ENCODE assay signal across 19 mouse cellular contexts in the genomic region with DNA sequence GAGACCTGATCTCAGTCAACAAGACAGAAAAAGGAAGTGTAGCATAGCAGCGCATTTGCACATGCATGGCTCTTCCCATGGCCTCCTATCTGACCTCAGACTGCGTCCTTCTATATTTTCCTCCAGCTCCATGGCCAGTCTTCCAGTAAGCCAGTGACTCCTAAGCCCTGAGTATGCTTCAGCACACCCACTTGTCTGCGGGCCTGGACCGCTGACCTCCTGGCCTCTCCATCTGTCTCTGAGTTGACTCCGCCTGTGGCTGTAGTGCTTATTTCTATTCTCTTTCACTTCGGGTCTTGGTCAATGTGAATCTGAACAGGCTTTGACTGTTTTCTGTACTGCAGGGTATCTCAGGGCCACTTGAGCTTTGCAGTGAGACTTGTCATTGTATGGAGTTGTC.
"Had no signal": no experiment of that assay in that cellular context is flagged by ENCODE, and none has a peak within 500 bp of the region (broad histone marks: within the 10 kb centered on the region; RNA-seq: fewer than 3 reads in every experiment).

No protein-coding gene starts in this region.

- H3K27me3 ChIP-seq: liver, embryonic 15.5 days; lung, embryonic 15.5 days; midbrain, embryonic 13.5 days; midbrain, embryonic 15.5 days; neural tube, embryonic 13.5 days; stomach, embryonic 15.5 days had no signal

- DNase-seq: liver, postnatal 0 days; lung, adult 2 months; lung, postnatal 14 days; lung, postnatal 36 days; right cerebral cortex, postnatal 14 days; thymus, adult 2 months; thymus, postnatal 25 days; thymus, postnatal 4 days had no signal

- H3K4me3 ChIP-seq: liver, embryonic 15.5 days; lung, embryonic 15.5 days; megakaryocyte, embryonic 14.5 days; midbrain, embryonic 13.5 days; midbrain, embryonic 15.5 days; neural tube, embryonic 13.5 days; stomach, embryonic 15.5 days had no signal

- ATAC-seq: liver, postnatal 0 days; lung, postnatal 0 days; midbrain, embryonic 13.5 days; midbrain, embryonic 15.5 days had no signal

- H3K9ac ChIP-seq: liver, embryonic 15.5 days; liver, postnatal 0 days; lung, embryonic 15.5 days; midbrain, embryonic 13.5 days; midbrain, embryonic 15.5 days; neural tube, embryonic 13.5 days; stomach, embryonic 15.5 days had no signal

- H3K27ac ChIP-seq: liver, embryonic 15.5 days; lung, embryonic 15.5 days; macrophage; midbrain, embryonic 13.5 days; midbrain, embryonic 15.5 days; neural tube, embryonic 13.5 days; stomach, embryonic 15.5 days; stomach, postnatal 0 days had no signal

- H3K9me3 ChIP-seq: liver, embryonic 15.5 days; lung, embryonic 15.5 days; megakaryocyte, embryonic 14.5 days; midbrain, embryonic 13.5 days; midbrain, embryonic 15.5 days; neural tube, embryonic 13.5 days; stomach, embryonic 15.5 days had no signal

- H3K4me1 ChIP-seq: liver, embryonic 15.5 days; megakaryocyte, embryonic 14.5 days had no signal

- H3K36me3 ChIP-seq: liver, embryonic 15.5 days; lung, embryonic 15.5 days; midbrain, embryonic 13.5 days; midbrain, embryonic 15.5 days; neural tube, embryonic 13.5 days; stomach, embryonic 15.5 days had no signal

- H3K4me2 ChIP-seq: liver, embryonic 15.5 days; lung, embryonic 15.5 days; midbrain, embryonic 11.5 days; midbrain, embryonic 13.5 days; midbrain, embryonic 15.5 days; neural tube, embryonic 13.5 days; stomach, embryonic 15.5 days had no signal
